Mouse (Mus musculus): ENCODE data around the gene Shisa7. TPM values are rescaled to one million over a fixed set of nuclear protein-coding genes. Genes with fewer than 3 reads are reported as not detected.
A peak's percentile ranks its signal among the peaks of the same experiment; 100 is the strongest.
"Not testable (repeated sequence)": the region's sequence is repeated elsewhere in the genome, so short reads cannot be mapped to it uniquely, and the experiment has no call there.

The Shisa7 gene
- polyA plus RNA-seq, 1 experiment from 2014 or later = 0.39 TPM

DNA sequence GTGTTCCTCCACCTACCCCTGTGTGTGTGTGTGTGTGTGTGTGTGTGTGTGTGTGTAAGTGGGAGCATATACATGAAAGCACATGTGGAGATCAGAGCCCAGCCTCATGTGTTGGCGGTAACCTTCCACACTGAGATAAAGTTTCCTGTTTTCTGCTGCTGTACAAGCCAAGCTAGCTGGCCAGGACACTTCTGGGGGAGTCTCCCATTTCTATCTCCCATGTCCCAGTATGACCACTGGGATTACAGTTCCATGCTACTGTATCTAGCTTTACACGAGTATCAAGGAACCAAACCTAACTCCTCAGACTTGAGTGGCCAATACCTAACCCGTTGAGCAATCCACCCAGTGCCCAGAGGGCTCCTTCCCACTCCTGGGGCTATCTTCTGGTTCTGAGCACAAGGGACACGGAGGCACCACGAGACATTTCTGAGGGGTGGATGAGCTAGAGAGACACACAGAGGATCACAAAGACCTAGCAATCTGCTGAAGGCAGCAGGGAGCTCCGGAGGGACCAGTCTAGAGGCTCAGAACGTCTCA, 19.1 kb upstream of the Shisa7 start:
- no peak overlapping the region for H3K4me2 ChIP-seq
- 73% methylated on average over 7 of the region's 7 CpGs for WGBS
- ATAC-seq (ENCODE audit: insufficient number of reproducible peaks, insufficient read depth, low FRiP score, low TSS enrichment, low read depth) = no peak
- no peak overlapping the region for H3K9ac ChIP-seq
- no peaks in the 10 kb centered on the region for H3K36me3 ChIP-seq
- no peak overlapping the region for H3K4me3 ChIP-seq
- H3K9me3 ChIP-seq = no peaks in the 10 kb centered on the region
- H3K4me1 ChIP-seq = peaks cover 27% of the 10 kb centered on the region
- no peaks in the 10 kb centered on the region for H3K27me3 ChIP-seq
- peak overlapping the region; percentile 57 for H3K27ac ChIP-seq

DNA sequence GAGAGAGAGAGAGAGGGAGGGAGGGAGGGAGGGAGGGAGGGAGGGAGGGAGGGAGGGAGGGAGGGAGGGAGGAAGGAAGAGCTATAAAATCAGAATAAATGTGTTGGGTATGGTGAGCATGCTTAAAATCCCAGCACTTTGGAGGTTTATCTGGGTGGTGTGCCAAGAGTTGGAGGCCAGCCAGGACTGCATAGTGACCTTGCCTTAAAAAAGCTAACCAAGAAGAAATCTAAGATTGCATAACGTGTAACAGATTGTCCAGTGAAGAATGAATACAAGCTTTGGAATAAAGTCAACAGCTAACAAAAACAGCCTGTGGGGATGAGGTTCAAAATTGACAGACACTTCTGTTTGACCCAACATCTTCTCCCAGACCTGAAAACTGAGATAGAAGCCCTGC, 18.5 kb upstream of the Shisa7 start:
- Histone ChIP-seq H3K9ac (no peak overlapping the region), H3K4me1 (peaks cover 27% of the 10 kb centered on the region), H3K9me3 (no peaks in the 10 kb centered on the region), H3K27ac (peak overlapping the region; percentile 57), H3K36me3 (no peaks in the 10 kb centered on the region), H3K27me3 (no peaks in the 10 kb centered on the region), H3K4me3 (no peak overlapping the region), H3K4me2 (no peak overlapping the region)
- ATAC-seq (ENCODE audit: insufficient number of reproducible peaks, insufficient read depth, low FRiP score, low TSS enrichment, low read depth) = no peak
- 17% methylated on average over 1 of the region's 1 CpGs for WGBS

DNA sequence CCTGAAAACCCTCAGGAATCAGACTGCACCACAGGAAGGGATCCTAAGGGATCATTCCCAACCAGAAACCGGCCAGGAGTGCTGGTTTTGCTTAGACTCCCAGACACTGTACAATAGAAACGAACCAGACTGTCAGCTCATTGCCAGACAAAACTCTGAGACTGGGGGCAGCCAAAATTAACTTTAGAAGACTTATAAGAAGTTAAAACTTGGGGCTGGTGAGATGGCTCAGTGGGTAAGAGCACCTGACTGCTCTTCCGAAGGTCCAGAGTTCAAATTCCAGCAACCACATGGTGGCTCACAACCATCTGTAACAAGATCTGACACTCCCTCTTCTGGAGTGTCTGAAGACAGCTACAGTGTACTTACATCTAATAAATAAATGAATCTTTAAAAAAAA, 16.4 kb upstream of the Shisa7 start:
- WGBS = 64% methylated on average over 3 of the region's 3 CpGs
- H3K4me1 ChIP-seq = peaks cover 17% of the 10 kb centered on the region
- peak overlapping the region; percentile 17; the same call in 1 of the 2 replicates for H3K27ac ChIP-seq
- not testable (repeated sequence) for ATAC-seq (ENCODE audit: insufficient number of reproducible peaks, insufficient read depth, low FRiP score, low TSS enrichment, low read depth); H3K36me3 ChIP-seq; H3K9ac ChIP-seq; H3K9me3 ChIP-seq; H3K4me3 ChIP-seq; H3K4me2 ChIP-seq; H3K27me3 ChIP-seq

DNA sequence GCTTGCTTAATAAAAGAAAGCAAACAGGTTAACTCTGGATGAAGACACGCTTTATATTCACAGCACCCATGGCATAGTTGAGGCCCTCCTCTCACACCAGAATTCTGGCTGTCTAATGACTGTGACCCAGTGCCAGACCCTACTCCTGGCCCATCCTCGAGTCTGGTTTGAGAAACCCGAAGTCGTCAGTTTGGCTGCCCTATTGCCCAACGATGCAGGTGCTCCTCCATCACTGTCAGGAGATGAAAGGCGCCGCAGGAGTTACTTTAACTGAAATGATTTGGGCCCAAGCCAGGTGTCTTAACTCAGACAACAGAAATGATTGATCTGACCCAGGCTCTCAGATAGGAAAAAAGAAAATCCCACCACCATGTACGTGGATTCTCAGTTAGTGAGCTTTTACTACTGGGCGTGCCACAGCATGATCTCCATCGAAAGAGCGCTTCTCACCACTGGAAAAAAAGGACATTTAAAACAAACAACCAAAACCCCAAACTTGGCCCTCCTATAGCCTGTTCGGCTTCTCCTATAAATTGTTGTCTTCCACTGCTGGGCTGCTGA, 15.0 kb upstream of the Shisa7 start:
- H3K4me2 ChIP-seq = no peak overlapping the region
- peaks cover 3% of the 10 kb centered on the region; the same call in 1 of the 2 replicates for H3K27me3 ChIP-seq
- H3K4me3 ChIP-seq = no peak overlapping the region
- peaks cover 17% of the 10 kb centered on the region for H3K4me1 ChIP-seq
- no peak overlapping the region for H3K27ac ChIP-seq
- H3K9ac ChIP-seq = no peak overlapping the region
- no peaks in the 10 kb centered on the region for H3K36me3 ChIP-seq
- H3K9me3 ChIP-seq = no peaks in the 10 kb centered on the region
- WGBS = 75% methylated on average over 12 of the region's 12 CpGs
- ATAC-seq (ENCODE audit: insufficient number of reproducible peaks, insufficient read depth, low FRiP score, low TSS enrichment, low read depth) = no peak

DNA sequence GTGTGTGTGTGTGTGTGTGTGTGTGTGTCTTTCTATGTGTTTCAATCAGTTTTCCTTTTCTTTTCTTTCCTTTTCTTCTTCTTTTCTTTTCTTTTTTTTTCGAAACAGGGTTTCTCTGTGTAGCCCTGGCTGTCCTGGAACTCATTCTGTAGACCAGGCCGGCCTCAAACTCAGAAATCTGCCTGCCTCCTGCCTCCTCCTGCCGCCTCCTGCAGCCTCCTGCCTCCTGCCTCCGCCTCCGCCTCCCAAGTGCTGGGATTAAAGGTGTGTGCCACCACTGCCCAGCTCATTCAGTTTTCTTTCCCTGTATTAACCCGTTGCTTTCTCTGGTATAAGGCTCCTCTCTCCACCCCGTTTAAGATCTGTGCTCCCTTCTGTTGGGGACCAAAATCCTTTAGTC, 12.8 kb upstream of the Shisa7 start:
- Histone ChIP-seq H3K27me3 (peaks cover 3% of the 10 kb centered on the region; the same call in 1 of the 2 replicates), H3K27ac (no peak overlapping the region), H3K9ac (no peak overlapping the region), H3K4me3 (no peak overlapping the region), H3K36me3 (no peaks in the 10 kb centered on the region), H3K4me1 (peaks cover 6% of the 10 kb centered on the region; the same call in 1 of the 2 replicates), H3K4me2 (no peak overlapping the region), H3K9me3 (no peaks in the 10 kb centered on the region)
- 56% methylated on average over 6 of the region's 7 CpGs for WGBS
- no peak for ATAC-seq (ENCODE audit: insufficient number of reproducible peaks, insufficient read depth, low FRiP score, low TSS enrichment, low read depth)

DNA sequence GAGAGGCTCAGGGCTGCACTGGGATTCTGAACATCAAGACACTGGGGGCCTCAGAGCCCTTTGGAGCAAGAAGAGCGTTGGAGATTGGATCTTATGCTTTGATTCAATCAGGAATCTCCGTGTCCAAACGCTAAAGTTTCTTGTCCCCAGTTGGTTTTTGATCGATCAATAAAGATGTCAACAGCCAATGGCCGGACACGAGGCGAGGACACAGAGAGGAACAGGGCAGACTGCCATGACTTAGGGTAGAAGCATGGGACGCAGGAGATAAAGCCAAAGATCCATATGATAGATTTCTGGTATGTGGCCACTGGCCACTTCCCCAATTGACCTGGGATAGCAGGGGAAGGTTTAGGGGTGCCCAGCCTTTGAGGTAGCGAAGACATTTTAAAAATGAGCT, 12.0 kb upstream of the Shisa7 start:
- Histone ChIP-seq H3K4me2 (no peak overlapping the region), H3K27me3 (peaks cover 3% of the 10 kb centered on the region; the same call in 1 of the 2 replicates), H3K27ac (no peak overlapping the region), H3K4me3 (no peak overlapping the region), H3K9me3 (no peaks in the 10 kb centered on the region), H3K4me1 (peaks cover 6% of the 10 kb centered on the region; the same call in 1 of the 2 replicates), H3K9ac (no peak overlapping the region), H3K36me3 (no peaks in the 10 kb centered on the region)
- no peak for ATAC-seq (ENCODE audit: insufficient number of reproducible peaks, insufficient read depth, low FRiP score, low TSS enrichment, low read depth)
- 86% methylated on average over 9 of the region's 9 CpGs for WGBS

DNA sequence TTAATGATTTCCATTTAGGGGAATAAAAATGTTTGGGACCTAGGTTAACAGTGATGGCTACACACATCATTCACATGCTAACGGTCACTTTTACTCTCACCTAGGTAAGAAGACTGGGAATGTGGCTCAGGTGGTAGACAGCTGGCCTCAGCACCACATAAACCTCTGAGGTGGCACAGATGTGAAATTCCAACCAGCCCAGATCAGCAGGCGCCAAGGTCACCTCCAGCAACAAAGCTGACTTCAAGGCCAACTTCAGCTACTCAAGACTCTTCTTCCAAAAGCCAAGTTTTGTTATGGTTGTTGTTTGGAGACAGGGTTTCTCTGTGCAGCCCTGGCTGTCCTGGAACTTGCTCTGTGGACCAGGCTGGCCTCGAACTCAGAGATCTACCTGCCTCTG, 9.1 kb upstream of the Shisa7 start:
- Histone ChIP-seq H3K4me2 (no peak overlapping the region), H3K4me3 (no peak overlapping the region), H3K27ac (no peak overlapping the region), H3K9ac (no peak overlapping the region), H3K9me3 (no peaks in the 10 kb centered on the region), H3K27me3 (peaks cover 13% of the 10 kb centered on the region; the same call in 1 of the 2 replicates), H3K36me3 (no peaks in the 10 kb centered on the region), H3K4me1 (no peaks in the 10 kb centered on the region)
- no peak for ATAC-seq (ENCODE audit: insufficient number of reproducible peaks, insufficient read depth, low FRiP score, low TSS enrichment, low read depth)
- WGBS = 75% methylated on average over 3 of the region's 3 CpGs

DNA sequence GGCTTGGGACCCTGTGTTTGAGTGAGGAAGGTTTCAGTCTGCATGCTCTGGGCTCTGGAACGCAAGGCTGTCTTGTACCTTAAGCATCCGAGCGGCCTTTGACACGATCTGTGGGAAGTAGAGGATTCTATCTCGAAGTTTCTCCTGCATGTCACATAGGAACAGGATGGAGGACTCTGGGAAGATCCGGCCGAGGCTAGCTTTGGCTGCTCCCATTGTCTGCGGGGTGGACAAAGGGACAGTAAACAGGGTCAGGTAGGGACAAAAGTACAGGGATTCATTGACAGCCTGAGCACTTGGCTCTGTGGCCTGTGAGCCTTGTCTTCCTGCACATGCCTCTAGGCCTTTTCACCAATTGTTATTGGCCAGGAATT, 6.8 kb upstream of the Shisa7 start:
- WGBS = 67% methylated on average over 8 of the region's 8 CpGs
- no peak overlapping the region for H3K4me3 ChIP-seq
- H3K27me3 ChIP-seq = peaks cover 20% of the 10 kb centered on the region
- no peak overlapping the region for H3K9ac ChIP-seq
- H3K36me3 ChIP-seq = no peaks in the 10 kb centered on the region
- no peak overlapping the region for H3K27ac ChIP-seq
- ATAC-seq (ENCODE audit: insufficient number of reproducible peaks, insufficient read depth, low FRiP score, low TSS enrichment, low read depth) = no peak
- no peaks in the 10 kb centered on the region for H3K4me1 ChIP-seq
- no peak overlapping the region for H3K4me2 ChIP-seq
- no peaks in the 10 kb centered on the region for H3K9me3 ChIP-seq

DNA sequence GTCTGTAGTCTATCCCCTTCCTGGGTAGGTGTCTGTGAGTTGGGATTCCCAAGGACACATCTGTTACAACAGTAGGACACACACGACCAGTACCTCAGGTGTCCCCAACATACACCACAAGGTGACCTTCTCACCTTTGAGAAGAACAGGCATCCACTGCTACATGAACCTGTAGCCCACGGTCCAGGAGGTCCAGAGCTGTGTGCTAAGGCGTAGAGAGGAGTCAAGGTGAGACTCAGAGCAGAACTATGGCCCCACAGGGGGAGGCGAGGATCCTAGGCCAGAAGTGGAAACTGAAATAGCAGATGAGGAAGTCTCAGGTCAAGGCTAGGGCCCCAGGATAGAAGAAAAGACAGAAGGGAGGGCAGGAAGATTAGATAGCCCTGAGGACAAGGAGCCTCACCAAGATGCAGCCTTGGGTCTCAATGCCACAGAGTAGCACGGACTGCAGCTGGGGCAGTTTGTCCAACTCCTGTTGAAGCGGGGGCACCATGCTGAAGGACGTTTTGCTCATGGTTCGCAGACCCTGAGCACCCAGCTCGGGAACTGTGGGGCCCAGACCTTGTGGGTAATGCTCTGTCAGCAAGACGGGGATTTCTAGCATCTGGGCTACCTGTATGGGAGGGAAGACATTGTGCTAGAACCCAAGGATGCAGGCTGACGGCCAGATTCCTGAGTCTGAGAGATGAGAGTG, 6.3 kb upstream of the Shisa7 start:
- no peaks in the 10 kb centered on the region for H3K36me3 ChIP-seq
- peaks cover 24% of the 10 kb centered on the region for H3K27me3 ChIP-seq
- no peak overlapping the region for H3K4me2 ChIP-seq
- H3K9me3 ChIP-seq = no peaks in the 10 kb centered on the region
- no peaks in the 10 kb centered on the region for H3K4me1 ChIP-seq
- H3K27ac ChIP-seq = no peak overlapping the region
- no peak for ATAC-seq (ENCODE audit: insufficient number of reproducible peaks, insufficient read depth, low FRiP score, low TSS enrichment, low read depth)
- H3K9ac ChIP-seq = no peak overlapping the region
- no peak overlapping the region for H3K4me3 ChIP-seq
- 77% methylated on average over 11 of the region's 11 CpGs for WGBS

DNA sequence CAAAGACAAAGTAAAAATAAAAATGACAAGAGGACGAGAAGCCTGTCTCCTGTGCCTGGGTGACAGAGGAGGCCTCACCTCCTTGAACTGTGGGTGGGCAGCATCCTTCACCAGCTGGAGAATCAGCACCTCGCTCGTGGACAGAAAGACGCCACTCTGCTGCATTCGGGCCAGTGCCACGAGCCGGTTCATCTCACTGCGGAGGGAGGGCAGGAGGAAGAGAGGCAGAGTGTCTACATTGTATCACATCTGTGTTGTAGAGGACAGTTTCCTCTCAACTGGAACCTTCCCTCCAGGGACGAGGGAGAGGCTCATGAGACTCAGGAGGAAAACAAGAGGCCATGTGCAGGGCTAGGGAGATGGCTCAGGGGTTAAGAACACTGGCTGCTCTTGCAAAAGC, 4.9 kb upstream of the Shisa7 start:
- peaks cover 5% of the 10 kb centered on the region for H3K4me1 ChIP-seq
- H3K27me3 ChIP-seq = peaks cover 37% of the 10 kb centered on the region
- H3K9me3 ChIP-seq = no peaks in the 10 kb centered on the region
- H3K36me3 ChIP-seq = no peaks in the 10 kb centered on the region
- no peak for ATAC-seq (ENCODE audit: insufficient number of reproducible peaks, insufficient read depth, low FRiP score, low TSS enrichment, low read depth)
- no peak overlapping the region for H3K4me3 ChIP-seq
- no peak overlapping the region for H3K9ac ChIP-seq
- no peak overlapping the region for H3K27ac ChIP-seq
- H3K4me2 ChIP-seq = no peak overlapping the region
- WGBS = 51% methylated on average over 9 of the region's 9 CpGs

DNA sequence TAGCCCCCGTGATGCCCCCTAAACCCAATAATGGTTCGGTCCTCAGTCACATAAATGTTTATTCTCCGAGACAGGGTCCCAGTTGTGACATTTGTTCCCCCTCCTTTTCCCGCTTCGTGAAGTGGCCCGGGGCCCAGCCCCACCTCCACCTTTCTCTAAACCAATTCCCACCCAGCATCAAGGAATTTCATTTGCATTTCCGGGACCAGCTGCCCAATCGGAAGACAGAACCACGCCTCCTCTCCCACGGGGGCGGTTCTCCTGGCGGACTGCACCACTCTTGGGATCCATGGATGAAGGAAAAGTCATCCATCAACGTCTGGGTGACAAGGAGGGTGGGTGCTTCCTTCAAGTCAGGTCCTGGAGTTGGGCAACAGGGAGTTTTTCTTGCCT, 417 bp upstream of the Shisa7 start:
- Histone ChIP-seq H3K27ac (no peak overlapping the region), H3K36me3 (no peaks in the 10 kb centered on the region), H3K9me3 (no peaks in the 10 kb centered on the region), H3K4me1 (peaks cover 28% of the 10 kb centered on the region), H3K4me3 (peak overlapping the region; percentile 48), H3K4me2 (peak overlapping the region; percentile 94), H3K27me3 (peaks cover 79% of the 10 kb centered on the region), H3K9ac (peak overlapping the region; percentile 66)
- WGBS = 1% methylated on average over 13 of the region's 13 CpGs
- peak; percentile 40 for ATAC-seq (ENCODE audit: insufficient number of reproducible peaks, insufficient read depth, low FRiP score, low TSS enrichment, low read depth)

DNA sequence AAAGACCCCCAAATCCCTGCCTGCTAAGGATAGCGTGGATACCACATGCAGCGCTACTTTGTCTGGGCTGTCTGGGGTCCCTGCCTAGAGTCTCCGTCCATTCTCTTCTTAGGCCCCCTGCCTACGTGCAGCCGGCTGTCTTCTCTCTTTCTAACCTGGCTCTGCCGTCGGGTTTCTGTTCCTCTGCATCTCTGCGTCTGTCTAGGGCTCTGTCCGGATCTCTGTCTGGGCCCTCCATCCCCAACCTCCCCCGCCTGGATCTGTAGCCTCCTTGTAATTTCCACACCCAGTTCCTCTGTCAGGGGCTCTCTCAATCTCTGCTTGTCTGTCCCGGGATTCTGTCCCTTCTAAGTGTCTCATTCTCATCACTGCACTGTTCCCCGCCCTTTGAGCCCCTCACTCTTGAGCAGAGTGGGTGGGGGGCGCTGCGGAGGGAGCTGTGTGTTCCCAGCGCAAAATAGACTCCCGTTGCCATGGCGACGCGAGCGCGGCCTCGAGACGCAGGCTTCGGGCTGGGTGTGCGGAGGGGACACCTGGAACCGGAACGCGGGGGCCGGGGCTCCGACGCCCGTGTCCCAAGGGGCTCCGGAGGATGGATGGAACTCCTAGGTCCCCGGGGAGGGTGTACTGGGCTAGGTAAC, 772 bp downstream of the Shisa7 start:
- H3K4me3 ChIP-seq = peak overlapping the region; percentile 48
- no peak overlapping the region for H3K27ac ChIP-seq
- peak overlapping the region; percentile 66 for H3K9ac ChIP-seq
- no peaks in the 10 kb centered on the region for H3K36me3 ChIP-seq
- H3K9me3 ChIP-seq = no peaks in the 10 kb centered on the region
- peaks cover 81% of the 10 kb centered on the region for H3K27me3 ChIP-seq
- peak overlapping the region; percentile 94 for H3K4me2 ChIP-seq
- WGBS = under 1% methylated on average over 34 of the region's 34 CpGs
- ATAC-seq (ENCODE audit: insufficient number of reproducible peaks, insufficient read depth, low FRiP score, low TSS enrichment, low read depth) = no peak
- H3K4me1 ChIP-seq = peaks cover 28% of the 10 kb centered on the region
